18 mouse cellular contexts compared by ENCODE assay signal in genomic region chr6:28471284-28472035, GRCm38 (mm10). TPM values are rescaled to one million over a fixed set of nuclear protein-coding genes. Genes with fewer than 3 reads are reported as not detected.
DNase-seq lines count a peak whose midpoint lies in the region.
"Had no signal": no experiment of that assay in that cellular context is flagged by ENCODE, and none has a peak within 500 bp of the region (broad histone marks: within the 10 kb centered on the region; RNA-seq: fewer than 3 reads in every experiment).

No protein-coding gene starts in this region.

- DNase-seq in retina, adult 2 months (ENCODE audit: low read depth, low spot score), result peak; percentile 56
- DNase-seq in retina, embryonic 14.5 days (ENCODE audit: low spot score), result no peak
- peak; percentile 51 for DNase-seq in NIH3T3 (ENCODE audit: low read depth)
- DNase-seq in retina, postnatal 7 days (ENCODE audit: low read depth, low spot score), result peak; percentile 25
- DNase-seq in gastrocnemius, adult 8-10 months (ENCODE audit: low spot score in 2 of 2), result no peak
- DNase-seq in c-Kit-positive CD71-positive TER-119-positive erythroid progenitor cells, embryonic 14.5 days (ENCODE audit: low spot score), result no peak
- DNase-seq: adrenal gland, adult 2 months; adrenal gland, postnatal 25 days; cerebellum, adult 18-20 months; cerebellum, adult 9-10 months; cerebellum, postnatal 14 days; gastrocnemius, adult 2 months; gastrocnemius, postnatal 25 days; heart, adult 2 months had no signal

RNA-seq across cellular contexts. Expression of gene Snd1, which starts 3.5 kb away (rescaled TPM):
- total RNA-seq in gastrocnemius, adult 8-10 months (2022), result 10 to 100 TPM; 42.6 to 54.4 (median 50.1) TPM

RNA-seq across cellular contexts. Expression of gene Pax4, which starts 22.3 kb away (rescaled TPM):
- total RNA-seq in gastrocnemius, adult 8-10 months (2022), result not detected
- total RNA-seq: adrenal gland, adult 2 months; adrenal gland, postnatal 25 days; CH12.LX; G1E; gastrocnemius, adult 2 months; gastrocnemius, postnatal 25 days; heart, adult 2 months; heart, postnatal 25 days; hematopoietic stem cell, adult 5-6 weeks had no signal

RNA-seq across cellular contexts. Expression of gene Gcc1, which starts 43.3 kb away (rescaled TPM):
- total RNA-seq in gastrocnemius, adult 8-10 months (2022), result 1 to 10 TPM; 6.1 to 9.0 (median 6.5) TPM

RNA-seq across cellular contexts. Expression of gene Fscn3, which starts 43.9 kb away (rescaled TPM):
- total RNA-seq in gastrocnemius, adult 8-10 months (2022), result not detected
- total RNA-seq: adrenal gland, adult 2 months; adrenal gland, postnatal 25 days; CH12.LX; G1E; gastrocnemius, adult 2 months; gastrocnemius, postnatal 25 days; heart, adult 2 months; heart, postnatal 25 days; hematopoietic stem cell, adult 5-6 weeks had no signal

RNA-seq across cellular contexts. Expression of gene Arf5, which starts 48.1 kb away (rescaled TPM):
- total RNA-seq in gastrocnemius, adult 8-10 months (2022), result 10 to 100 TPM; 73.1 to 79.0 (median 74.8) TPM

Comparison
In these comparisons a context has a peak if more than half of its experiments do, and no peak if none do; other contexts are left out.
1. DNase-seq: peak in retina, adult 2 months (single experiment), NIH3T3 (single experiment) and retina, postnatal 7 days (single experiment); none in retina, embryonic 14.5 days (single experiment), gastrocnemius, adult 8-10 months (0 of 2) and c-Kit-positive CD71-positive TER-119-positive erythroid progenitor cells, embryonic 14.5 days (single experiment).